Mouse (Mus musculus) megakaryocyte-erythroid progenitor cell, adult 5-6 weeks (primary cell): ENCODE measurements around the gene Smg6. TPM values are rescaled to one million over a fixed set of nuclear protein-coding genes. Genes with fewer than 3 reads are reported as not detected.
"Not testable (repeated sequence)": the region's sequence is repeated elsewhere in the genome, so short reads cannot be mapped to it uniquely, and the experiment has no call there.

Experiments used
- ATAC-seq: replicated peaks from 2 replicates; pipeline ENCODE4 v1.8.0; 2016; ENCODE audit warnings: mild to moderate bottlenecking, inconsistent platforms; ENCODE audit not compliant: severe bottlenecking, poor library complexity, low FRiP score, low TSS enrichment
- total RNA-seq, 2 experiments: library from RNA; stranded (forward) in 1 of 2; stranded (reverse) in 1 of 2; fragments of 200-1000, 215-1000 nt in 1 of 2; fragments of >200 nt in 1 of 2; fragmentation: Nextera tagmentation in 1 of 2; gene quantifications; 2 replicates each; pipeline ENCODE4 v1.2.3; 2014 to 2017

Gene Smg6
- total RNA-seq, 2 experiments from 2014 or later, result 41.3 to 41.6 TPM

DNA sequence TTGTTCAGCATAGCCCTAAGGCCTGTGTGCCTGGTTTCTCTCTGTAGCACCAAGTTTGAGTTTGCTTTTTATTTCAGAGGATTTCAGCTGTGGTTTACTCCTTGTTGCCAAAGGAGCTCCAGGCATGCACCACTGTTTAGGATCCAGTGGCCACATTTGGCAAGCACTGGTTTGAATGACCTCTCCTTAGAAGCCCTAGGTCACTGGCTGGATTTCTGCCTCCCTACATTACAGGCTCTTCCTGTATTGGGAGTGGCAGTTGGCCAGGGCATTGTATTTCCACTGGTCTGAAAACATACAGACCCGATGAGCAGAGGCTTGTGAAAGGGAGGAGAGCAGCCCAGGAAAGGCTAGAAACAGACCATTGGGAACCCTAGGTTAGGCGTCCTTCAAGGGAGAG lies 63.4 kb downstream of the Smg6 start:
- no peak for ATAC-seq

DNA sequence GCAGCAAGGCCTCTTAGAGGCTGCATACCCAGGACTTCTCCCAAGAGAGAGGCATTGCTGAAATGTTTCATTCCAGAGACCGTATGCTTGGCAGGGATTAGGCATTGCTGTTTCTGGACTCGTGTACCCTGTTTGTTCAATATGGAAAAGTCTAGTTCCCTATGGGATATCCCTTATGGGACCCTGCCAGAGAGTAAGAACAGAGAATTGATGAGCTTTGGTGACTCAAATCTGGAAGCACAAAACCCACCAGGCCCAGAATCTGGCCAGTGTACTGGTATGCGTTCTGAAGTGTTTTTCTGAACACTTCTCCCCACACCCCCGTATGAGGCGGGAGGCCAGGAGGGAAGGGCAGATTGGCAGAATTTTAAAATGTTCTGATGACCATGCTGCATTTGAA lies 64.9 kb downstream of the Smg6 start:
- no peak for ATAC-seq

DNA sequence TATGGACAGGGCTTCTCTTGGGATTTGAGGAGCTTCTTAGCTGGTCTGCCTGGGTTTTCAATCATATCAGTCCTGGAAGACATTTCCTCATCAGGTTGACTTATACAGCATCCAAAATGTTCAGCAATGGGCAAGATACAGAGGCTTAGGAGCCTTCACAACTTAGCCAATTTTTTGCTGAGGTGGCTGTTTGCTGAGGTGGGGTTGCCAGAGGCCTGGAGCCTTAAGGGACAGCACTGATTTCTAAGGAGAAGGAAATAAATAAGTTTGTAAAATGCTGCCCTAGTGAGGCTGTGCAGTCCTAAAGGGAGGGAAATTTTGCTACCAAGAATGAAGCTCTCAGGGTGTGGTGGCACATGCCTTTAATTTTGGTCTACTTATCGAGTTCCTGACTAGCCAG lies 65.7 kb downstream of the Smg6 start:
- no peak for ATAC-seq

DNA sequence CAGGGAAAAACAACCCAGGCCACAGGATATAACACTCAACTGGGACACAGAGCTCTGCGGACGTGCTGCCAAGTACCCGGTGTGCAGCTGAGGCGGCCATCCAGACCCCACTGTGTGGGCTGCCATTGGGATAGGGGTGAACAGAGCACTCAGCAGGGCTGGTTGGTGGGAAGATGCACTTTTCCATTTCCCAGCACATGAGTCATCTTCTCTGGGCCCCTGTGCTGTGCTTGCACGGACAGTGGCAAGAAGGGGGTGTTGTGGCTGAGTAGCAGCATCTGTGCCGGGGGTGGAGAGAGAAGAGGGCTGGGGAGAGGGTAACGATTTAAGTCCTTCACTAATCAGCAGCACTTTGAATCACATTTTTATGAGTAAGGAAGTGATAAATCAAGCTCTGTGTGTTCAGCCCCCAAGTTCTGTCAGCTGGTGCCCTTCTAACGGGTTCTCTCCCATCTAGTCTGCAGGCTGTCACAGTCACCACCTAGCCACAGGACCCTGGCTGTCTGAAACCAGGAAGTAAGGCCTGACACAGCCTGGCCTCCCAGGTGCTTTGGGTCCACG lies 66.9 kb downstream of the Smg6 start:
- no peak for ATAC-seq

DNA sequence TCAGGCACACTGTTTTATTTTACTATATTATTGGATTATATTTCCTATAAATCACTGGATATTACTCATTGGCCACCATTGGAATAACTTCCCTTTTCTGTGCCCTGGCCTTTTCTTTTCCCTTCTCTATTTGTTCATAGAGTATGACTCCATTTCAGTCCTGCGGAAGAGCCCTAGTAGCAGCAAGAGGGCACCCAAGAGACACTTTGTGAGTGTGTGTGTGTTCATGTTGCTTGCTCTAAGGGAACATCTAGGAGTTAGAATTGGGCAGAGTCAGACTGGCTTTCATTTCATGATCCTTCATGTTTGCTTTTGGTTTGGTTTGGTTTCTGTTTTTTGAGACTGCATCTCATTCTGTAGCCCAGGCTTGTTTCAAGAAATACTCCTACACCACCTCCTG lies 68.5 kb downstream of the Smg6 start:
- no peak for ATAC-seq

DNA sequence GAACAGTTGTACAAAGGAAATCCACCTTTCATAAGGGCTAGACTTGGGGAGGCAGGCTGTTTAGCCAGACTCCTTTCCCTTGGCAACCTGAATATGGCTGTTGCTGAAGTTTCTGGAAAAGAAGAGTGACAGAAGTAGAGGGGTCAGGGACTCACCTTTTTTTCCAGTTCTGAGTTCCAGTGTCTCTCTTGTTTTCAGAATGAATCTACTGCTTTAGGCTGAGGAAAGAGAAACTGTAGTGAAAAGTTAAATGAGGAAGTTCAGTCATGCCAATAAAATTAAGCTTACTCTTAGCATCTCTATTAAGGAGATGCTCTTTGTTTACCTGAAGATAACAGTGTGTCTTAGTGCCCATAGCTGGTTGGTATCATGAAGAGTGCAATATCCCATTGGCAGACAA lies 69.2 kb downstream of the Smg6 start:
- no peak for ATAC-seq

DNA sequence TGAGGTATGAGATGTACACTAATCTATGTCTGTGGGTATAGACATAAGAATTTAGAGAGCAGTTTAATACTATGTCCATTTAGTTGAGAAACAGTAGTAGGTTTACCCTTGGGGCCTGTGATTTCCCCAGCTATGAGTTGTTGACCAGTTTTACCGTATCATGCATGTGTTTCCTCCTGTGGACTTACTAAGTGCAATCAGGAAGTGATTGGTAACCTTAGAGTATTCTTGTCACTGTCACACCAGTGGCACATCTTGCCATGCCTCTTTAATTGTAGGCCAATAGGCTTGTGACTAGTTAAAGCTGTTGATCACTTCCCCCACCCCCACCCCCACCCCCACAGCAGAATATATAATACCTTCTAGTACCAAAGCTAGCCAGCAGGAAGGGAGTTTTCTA lies 70.9 kb downstream of the Smg6 start:
- ATAC-seq, result no peak

DNA sequence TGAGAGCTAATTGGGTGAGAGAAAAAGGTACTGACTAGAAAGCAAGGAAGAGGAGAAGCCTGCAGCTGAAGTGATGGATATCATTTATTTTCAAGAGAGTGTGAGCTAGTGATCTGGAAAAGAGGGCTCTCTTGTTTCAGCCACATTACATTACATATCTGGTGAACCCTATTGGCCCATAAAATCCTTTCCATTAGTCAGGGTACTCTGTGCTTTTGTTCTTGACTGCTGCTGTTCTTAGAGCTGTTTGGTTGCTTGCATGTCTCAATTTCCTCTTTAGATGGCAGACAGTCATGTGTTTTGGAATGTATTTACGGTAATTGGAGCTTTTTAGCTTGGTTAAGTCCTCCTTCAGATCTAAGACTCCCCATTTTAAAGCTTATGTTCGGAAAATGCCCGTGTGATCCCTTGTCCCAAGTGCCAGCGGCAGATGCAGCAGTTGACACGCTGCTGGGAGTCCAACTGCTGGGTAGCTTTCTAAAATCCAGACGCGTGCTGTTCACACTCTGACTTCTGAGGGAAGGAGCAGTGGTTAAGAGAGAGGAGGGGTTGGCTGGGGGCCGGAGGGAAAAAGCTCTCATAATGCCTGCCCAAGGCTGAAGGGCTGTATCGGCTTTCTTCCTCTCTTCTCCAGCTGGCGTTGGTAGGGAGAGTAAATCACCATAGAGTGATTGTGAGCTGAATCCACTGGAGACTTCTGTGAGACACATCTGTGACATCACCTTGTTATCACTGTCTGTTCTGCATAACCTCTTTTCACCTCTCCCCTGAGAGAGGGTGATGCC lies 75.4 kb downstream of the Smg6 start:
- ATAC-seq, result no peak

DNA sequence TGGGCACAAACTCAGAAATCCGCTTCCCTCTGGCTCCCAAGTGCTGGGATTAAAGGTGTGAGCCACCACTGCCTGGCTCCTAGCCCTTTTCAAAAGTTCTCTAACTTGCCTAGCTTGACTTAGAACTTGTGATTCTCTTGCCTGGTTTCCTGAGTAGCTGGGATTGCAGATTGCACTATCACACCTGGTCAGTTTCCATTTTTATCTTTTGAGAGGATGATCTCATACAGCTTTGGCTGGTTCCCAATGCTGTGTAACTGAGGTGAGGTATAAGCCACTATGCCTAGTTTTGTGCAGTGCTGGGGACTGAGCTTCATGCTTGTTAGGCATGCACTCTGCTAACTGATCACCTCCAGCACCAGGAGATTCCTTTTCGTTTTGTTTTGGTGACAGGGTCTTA lies 82.6 kb downstream of the Smg6 start:
- ATAC-seq, result 0 out of 2 replicates have a peak, but pooled peaks have one; percentile 18

DNA sequence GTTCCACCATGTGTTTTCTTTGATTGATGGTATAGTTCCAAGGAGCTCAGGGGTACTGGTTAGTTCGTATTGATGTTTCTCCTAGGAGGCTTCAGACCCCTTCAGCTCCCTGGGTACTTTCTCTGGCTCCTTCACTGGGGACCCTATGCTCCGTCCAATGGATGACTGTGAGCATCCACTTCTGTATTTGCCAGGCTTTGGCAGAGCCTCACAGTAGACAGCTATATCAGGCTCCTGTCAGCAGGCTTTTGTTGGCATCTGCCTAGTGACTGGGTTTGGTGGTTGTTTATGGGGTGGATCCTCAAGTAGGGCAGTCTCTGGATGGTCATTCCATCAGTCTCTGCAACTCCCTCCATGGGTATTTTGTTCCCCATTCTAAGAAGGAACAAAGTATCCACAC lies 83.9 kb downstream of the Smg6 start:
- not testable (repeated sequence) for ATAC-seq

DNA sequence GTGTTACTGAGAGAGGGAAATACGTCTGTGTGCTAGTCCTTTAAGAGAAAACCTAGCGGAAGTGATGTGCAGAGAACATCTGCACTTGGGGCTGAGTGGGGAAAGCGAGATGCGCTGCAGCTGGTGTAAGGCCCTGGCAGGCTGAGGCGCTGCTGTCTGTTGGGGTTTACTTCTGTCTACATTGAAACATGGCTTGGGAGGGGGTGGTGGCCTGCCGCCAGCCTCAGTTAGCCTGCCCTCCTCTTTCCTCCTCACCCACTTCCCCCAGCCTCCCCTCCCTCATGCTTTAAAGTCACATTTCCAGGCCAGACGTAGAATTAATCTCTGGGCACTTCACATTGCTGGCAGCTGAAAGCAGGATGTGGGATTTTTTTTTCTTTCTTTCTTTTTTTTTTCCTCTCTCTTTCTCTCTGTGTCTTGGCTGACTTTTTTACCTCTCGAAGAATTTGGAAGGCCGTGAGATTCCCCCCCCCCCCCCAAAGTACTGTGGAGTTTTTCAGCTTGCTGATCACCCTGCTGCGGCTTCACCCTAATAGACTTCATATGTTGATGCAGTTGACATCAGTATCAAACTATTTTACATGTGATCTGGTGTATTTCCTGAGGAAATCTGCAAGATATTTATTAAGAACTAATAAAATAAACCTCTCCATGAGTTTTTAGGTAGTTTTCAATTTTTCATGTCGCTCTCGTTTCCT lies 87.5 kb downstream of the Smg6 start:
- ATAC-seq, result 0 out of 2 replicates have a peak, but pooled peaks have one; percentile 22

DNA sequence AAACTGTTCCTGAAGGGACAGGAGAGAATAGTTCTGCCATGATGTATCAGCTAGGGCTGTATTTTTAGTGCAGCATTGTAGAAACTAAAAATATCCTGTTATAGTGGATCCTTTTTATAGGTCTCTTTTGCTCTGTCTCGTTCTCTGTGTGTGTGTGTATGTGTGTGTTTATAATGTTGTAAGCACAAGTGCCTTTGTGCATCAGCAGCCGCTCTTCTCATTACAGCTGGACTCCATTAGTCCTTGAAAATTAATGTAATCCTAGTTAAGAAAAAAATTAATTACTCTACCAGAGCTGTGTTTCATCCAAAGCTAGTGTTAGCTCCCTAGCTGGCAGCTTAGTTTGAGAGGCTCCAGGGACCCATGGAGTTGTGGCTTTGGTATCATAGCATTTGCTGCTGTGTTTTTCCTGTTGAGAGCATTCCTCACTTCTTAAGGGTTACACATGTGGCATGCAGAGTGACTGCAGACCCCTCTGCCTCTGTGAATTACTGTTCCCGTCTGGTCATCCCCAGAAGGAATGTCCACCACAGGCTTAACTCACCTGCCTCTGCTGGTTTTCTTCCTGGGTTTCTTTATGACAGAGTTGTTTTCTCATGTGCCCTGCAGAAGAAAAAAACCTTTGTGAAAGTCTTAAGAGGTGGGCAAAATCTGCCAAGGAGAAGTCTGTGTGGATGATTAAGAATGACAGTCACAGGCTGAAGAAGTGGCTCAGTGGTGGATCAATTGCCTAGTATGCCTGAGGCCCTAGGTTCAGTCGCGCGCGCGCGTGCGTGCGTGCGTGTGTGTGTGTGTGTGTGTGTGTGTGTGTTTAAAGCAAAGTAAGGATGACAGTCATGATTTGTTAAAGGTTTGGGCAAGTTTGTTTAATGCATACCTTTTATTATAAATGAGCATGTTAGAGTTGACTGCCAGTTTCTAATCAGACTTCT lies 88.4 kb downstream of the Smg6 start:
- no peak for ATAC-seq

DNA sequence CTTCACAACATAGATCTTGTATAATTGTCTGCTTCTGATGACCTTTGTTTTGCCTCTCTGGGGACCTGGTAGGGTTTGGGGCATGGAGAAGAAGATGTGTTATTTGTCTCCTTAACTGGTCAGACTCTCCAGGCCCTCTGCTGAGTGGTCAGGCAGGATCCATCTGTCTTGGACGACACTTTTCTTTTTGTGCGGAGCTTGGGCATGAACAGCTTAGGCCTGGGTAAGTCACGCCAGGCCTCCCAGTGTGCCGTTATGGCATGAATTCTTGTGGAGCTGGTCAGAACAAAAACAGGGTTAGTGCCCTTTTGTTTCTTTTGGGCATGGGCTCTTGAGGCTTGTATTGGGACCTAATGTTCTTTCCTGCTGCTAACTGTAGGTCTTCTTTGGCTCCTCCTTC lies 89.2 kb downstream of the Smg6 start:
- ATAC-seq, result no peak

DNA sequence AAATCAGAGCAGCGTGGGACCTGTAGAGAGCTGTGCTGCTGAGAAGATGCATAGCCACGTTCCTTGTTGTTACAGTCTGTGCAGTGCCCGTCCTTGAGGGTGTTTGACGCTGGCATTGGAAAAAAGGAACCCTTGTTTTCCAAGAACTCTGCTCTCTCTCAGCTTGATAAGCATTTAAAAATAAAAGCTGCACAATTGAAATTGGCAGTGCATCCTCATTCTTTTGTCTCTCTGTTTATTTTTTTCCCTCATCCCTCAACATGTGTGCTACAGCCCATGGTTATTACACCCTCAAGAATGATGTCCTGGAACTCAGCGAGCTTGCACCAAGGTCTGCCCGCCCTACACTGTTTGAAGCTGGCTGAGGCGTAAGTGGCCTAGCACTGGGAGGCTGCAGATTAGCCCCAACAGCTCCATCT lies 89.8 kb downstream of the Smg6 start:
- no peak for ATAC-seq

DNA sequence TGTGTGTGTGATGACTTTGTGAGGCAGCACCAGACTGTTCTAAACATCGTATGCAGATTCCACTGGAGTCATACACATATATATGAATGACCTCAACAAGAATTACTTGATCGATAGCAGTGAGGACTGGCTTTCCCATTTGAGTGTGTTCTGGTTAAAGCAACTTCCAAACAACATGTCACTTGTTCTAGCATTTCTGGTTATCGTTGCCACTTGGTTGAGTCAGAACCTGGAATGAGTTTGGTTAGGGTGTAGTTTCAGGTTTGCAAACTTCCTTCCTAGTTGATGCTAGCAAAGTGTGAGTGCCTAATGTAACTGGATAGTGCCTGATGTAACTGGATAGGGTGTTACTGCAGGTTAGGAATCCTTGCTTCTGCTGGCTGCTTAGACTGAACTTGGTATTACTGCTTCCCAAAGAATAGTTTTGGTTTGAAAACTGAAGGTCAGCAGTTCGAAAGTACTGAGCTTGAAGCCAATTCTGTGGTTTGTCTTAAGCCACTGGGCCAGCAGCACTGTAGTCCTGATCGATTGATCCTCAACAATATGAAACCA lies 90.8 kb downstream of the Smg6 start:
- ATAC-seq, result no peak

DNA sequence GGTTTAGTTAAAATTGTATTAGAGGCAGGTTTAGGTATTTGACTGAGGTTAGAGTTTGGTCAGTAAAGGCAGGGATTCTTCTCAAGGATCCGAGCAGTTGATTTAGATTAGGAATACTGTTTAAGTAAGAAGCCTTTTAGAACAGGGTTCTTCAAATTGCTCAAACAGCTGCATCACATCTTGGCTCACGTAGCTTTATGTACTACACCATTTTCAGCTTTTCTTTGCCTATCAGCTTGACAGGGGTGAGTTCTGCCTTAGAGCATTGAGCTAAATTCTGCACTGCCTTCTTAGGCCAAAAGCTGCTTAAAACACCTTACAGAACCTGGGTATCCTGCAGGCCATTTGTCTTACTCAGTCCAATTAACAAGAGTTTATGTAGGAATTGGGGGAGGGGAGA lies 92.2 kb downstream of the Smg6 start:
- ATAC-seq, result no peak

DNA sequence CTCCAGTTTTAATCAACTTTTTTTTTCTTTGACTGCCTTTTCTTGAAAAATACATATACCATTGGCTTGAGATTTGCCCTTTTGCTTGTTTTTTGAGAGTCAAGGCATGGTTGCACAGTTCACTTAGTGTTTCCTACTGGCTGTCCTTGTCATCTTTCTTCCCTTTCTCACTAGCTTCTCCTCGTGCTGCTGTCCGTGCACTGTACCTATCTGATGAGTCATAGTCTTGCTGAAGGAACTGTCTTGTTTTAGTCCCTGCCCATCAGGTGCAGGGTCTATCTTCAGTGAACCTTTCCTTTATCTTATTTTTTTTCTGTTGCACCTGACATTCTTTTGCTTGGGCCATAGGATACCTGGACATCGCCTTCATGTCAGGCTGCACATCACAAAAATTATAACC lies 101.4 kb downstream of the Smg6 start:
- no peak for ATAC-seq

DNA sequence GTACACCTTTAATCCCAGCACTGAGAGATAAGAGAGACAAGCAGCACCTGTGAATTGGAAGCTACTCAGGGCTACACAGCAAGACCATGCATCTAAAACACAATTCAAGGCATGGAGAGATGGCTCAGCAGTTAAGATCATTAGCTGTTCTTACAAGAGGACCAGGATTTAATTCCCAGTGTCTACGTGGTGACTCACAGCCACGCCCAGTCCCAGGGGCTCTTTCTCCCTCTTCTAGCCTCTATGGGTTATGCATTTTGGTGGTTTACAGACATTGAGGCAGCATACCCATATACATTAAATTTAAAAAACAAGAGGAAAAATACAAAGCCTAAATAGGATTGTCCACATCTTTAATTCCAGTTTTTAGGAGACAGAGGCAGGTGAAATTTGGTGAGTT lies 102.0 kb downstream of the Smg6 start:
- ATAC-seq, result no peak

DNA sequence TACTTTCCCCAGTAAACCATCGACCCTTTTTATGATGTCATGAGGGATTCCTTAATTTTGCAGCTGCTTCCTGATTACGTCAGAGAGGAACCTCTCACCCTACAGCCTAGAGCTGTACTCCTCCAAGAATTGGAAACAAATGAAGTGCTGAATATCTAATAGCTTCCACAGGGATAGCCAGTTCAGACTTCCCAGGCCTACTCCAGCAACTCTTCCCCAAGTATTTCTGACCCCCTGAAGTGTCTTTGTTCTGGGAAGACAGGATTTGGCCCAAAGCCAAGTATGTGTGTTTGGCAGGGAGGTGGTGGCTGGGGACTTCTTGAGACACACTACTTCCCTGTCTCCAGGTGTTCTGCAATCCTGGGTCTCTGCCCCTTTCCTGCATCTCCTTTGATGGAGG lies 105.6 kb downstream of the Smg6 start:
- ATAC-seq, result no peak
